Comparison of ENCODE assay signal across 19 mouse cellular contexts in the genomic region with DNA sequence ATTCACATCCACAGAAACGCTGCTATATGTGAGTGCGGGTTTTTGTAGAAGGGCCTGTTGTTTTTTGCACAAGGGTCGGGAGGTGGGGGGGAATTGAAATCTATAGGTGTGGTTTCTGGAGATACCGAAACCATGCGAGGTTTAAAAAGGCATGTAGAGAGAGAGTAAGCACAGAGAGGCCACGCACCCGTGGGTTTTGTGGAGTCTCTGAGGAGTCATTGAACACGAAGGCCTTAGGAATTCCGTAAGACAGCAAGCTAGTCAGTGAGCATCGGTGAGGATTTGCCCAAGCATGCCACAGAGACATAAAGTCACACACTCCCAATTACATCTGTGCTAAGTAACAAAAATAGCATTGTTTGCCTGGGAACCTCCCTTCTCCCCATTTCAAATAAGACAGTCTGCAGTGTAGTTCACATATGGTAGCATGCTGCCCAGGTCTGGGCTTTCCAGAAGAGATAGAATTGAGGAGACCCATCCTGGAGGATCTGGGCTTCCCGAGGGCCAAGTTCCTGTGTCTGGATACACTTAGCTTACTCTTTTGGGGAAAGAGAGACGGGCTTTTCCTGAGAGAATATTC. TPM values are rescaled to one million over a fixed set of nuclear protein-coding genes. Genes with fewer than 3 reads are reported as not detected.
DNase-seq lines count a peak whose midpoint lies in the region; ATAC-seq and TF ChIP-seq lines count a peak whose summit lies in the region.
"Had no signal": no experiment of that assay in that cellular context is flagged by ENCODE, and none has a peak within 500 bp of the region (broad histone marks: within the 10 kb centered on the region; RNA-seq: fewer than 3 reads in every experiment).

No protein-coding gene starts in this region.

- H3K27me3 ChIP-seq in kidney, embryonic 15.5 days, result 0 out of 2 replicates have a peak, but pooled peaks cover 3% of the 10 kb centered on the region
- peaks cover 84% of the 10 kb centered on the region for H3K27me3 ChIP-seq in intestine, postnatal 0 days (replicated peaks; ENCODE audit: control insufficient read depth, insufficient read depth, low read length)
- H3K27me3 ChIP-seq in neural tube, embryonic 12.5 days (replicated peaks), result peaks cover 63% of the 10 kb centered on the region
- H3K27me3 ChIP-seq: Patski had no signal

- intact Hi-C loops in gastrocnemius, postnatal 14 days (cut with DNase I; ENCODE audit: low total_unique reads), result no loop called here

- H3K9ac ChIP-seq in kidney, embryonic 15.5 days, result peak overlapping the region; percentile 88
- 0 out of 2 replicates have a peak overlapping the region, but pooled peaks have one; percentile 22 for H3K9ac ChIP-seq in intestine, postnatal 0 days (ENCODE audit: low read depth, low read length)
- H3K9ac ChIP-seq in neural tube, embryonic 12.5 days, result peak overlapping the region; percentile 72

- DNase-seq in kidney, adult 11 months, result no peak
- DNase-seq in embryo, embryonic 9.5 days (ENCODE audit: extremely low spot score), result peak; percentile 27
- DNase-seq in gastrocnemius, postnatal 14 days, result no peak
- no peak for DNase-seq in urinary bladder, postnatal 25 days (ENCODE audit: low spot score)
- DNase-seq: adrenal gland, adult 8-10 months; heart, postnatal 10 days; layer of hippocampus, adult 9-11 months; lung, postnatal 4 days had no signal

- TF ChIP-seq CTCF in intestine, postnatal 0 days (IDR thresholded peaks at IDR 0.05; ENCODE audit: low read depth), result no peak

- 5% methylated on average over 12 of the region's 12 CpGs for WGBS in kidney, embryonic 15.5 days
- WGBS in intestine, postnatal 0 days, result 8% methylated on average over 12 of the region's 12 CpGs
- 2% methylated on average over 12 of the region's 12 CpGs for WGBS in neural tube, embryonic 12.5 days

- H3K27ac ChIP-seq in kidney, embryonic 15.5 days, result peak overlapping the region; percentile 95
- no peak overlapping the region for H3K27ac ChIP-seq in intestine, postnatal 0 days (ENCODE audit: low read depth, low read length)
- H3K27ac ChIP-seq in neural tube, embryonic 12.5 days, result no peak overlapping the region
- H3K27ac ChIP-seq: hindbrain, postnatal 0 days had no signal

- H3K4me2 ChIP-seq in kidney, embryonic 15.5 days, result peak overlapping the region; percentile 67
- peak overlapping the region; percentile 9; the same call in 1 of the 2 replicates for H3K4me2 ChIP-seq in intestine, postnatal 0 days (replicated peaks; ENCODE audit: low read depth)
- H3K4me2 ChIP-seq in neural tube, embryonic 12.5 days (replicated peaks), result peak overlapping the region; percentile 65
- H3K4me2 ChIP-seq: liver, embryonic 11.5 days had no signal

- ATAC-seq in kidney, embryonic 15.5 days (replicated peaks; ENCODE audit: low FRiP score), result no peak
- no peak for ATAC-seq in intestine, postnatal 0 days
- ATAC-seq in neural tube, embryonic 12.5 days (ENCODE audit: low FRiP score, low read depth), result no peak
- ATAC-seq: CD4-positive, CD25-positive, alpha-beta regulatory T cell, adult 4 months; hindbrain, postnatal 0 days; Patski had no signal

- H3K4me3 ChIP-seq in kidney, embryonic 15.5 days (replicated peaks), result peak overlapping the region; percentile 80
- H3K4me3 ChIP-seq in intestine, postnatal 0 days (ENCODE audit: low read depth, low read length), result peak overlapping the region; percentile 31
- H3K4me3 ChIP-seq in neural tube, embryonic 12.5 days, result peak overlapping the region; percentile 58

- H3K4me1 ChIP-seq in kidney, embryonic 15.5 days, result peaks cover 62% of the 10 kb centered on the region
- H3K4me1 ChIP-seq in intestine, postnatal 0 days (replicated peaks; ENCODE audit: control insufficient read depth, insufficient read depth, low read length), result no peaks in the 10 kb centered on the region
- H3K4me1 ChIP-seq in neural tube, embryonic 12.5 days, result peaks cover 41% of the 10 kb centered on the region

- H3K36me3 ChIP-seq in kidney, embryonic 15.5 days, result no peaks in the 10 kb centered on the region
- no peaks in the 10 kb centered on the region for H3K36me3 ChIP-seq in intestine, postnatal 0 days (ENCODE audit: control insufficient read depth, insufficient read depth)
- no peaks in the 10 kb centered on the region for H3K36me3 ChIP-seq in neural tube, embryonic 12.5 days

- no peaks in the 10 kb centered on the region for H3K9me3 ChIP-seq in kidney, embryonic 15.5 days (replicated peaks)
- H3K9me3 ChIP-seq in intestine, postnatal 0 days (ENCODE audit: control insufficient read depth), result no peaks in the 10 kb centered on the region
- H3K9me3 ChIP-seq in neural tube, embryonic 12.5 days, result no peaks in the 10 kb centered on the region

RNA-seq across cellular contexts. Expression of gene Hoxb9, which starts 18.6 kb away (rescaled TPM):
- 22.3 and 27.2 TPM in 2 replicates for polyA plus RNA-seq in kidney, embryonic 15.5 days (2015; fragmentation: Nextera tagmentation; extraction: Ambion mirVana)
- 0.37 and 1.5 TPM in 2 replicates for polyA plus RNA-seq in intestine, postnatal 0 days (2015; fragmentation: Nextera tagmentation; extraction: Ambion mirVana)
- 76.1 and 90.5 TPM in 2 replicates for polyA plus RNA-seq in neural tube, embryonic 12.5 days (2016; fragmentation: Nextera tagmentation; extraction: Ambion mirVana)
- total RNA-seq in gastrocnemius, postnatal 14 days (2021), result under 1 TPM; 0.49 to 0.59 TPM
- total RNA-seq: common myeloid progenitor, adult 5-6 weeks; granulocyte monocyte progenitor cell, adult 5-6 weeks; heart, postnatal 10 days; hindbrain, postnatal 0 days; midbrain, postnatal 0 days had no signal
- polyA plus RNA-seq: hindbrain, postnatal 0 days; midbrain, postnatal 0 days had no signal

RNA-seq across cellular contexts. Expression of gene Hoxb8, which starts 29.1 kb away (rescaled TPM):
- 8.9 and 9.8 TPM in 2 replicates for polyA plus RNA-seq in kidney, embryonic 15.5 days (2015; fragmentation: Nextera tagmentation; extraction: Ambion mirVana)
- 1.0 and 1.1 TPM in 2 replicates for polyA plus RNA-seq in intestine, postnatal 0 days (2015; fragmentation: Nextera tagmentation; extraction: Ambion mirVana)
- 35.7 and 53.3 TPM in 2 replicates for polyA plus RNA-seq in neural tube, embryonic 12.5 days (2016; fragmentation: Nextera tagmentation; extraction: Ambion mirVana)
- under 1 TPM; 0.71 to 0.74 TPM for total RNA-seq in gastrocnemius, postnatal 14 days (2021)
- total RNA-seq: common myeloid progenitor, adult 5-6 weeks; granulocyte monocyte progenitor cell, adult 5-6 weeks; heart, postnatal 10 days had no signal
- polyA plus RNA-seq: CD4-positive, CD25-positive, alpha-beta regulatory T cell, adult 4 months; midbrain, postnatal 0 days; thymus, postnatal 0 days had no signal

RNA-seq across cellular contexts. Expression of gene Hoxb7, which starts 33.8 kb away (rescaled TPM):
- 58.5 and 62.7 TPM in 2 replicates for polyA plus RNA-seq in kidney, embryonic 15.5 days (2015; fragmentation: Nextera tagmentation; extraction: Ambion mirVana)
- 7.6 and 8.5 TPM in 2 replicates for polyA plus RNA-seq in intestine, postnatal 0 days (2015; fragmentation: Nextera tagmentation; extraction: Ambion mirVana)
- polyA plus RNA-seq in neural tube, embryonic 12.5 days (2016; fragmentation: Nextera tagmentation; extraction: Ambion mirVana), result 97.1 and 101 TPM in 2 replicates
- 1 to 10 TPM; 1.5 to 1.6 TPM for total RNA-seq in gastrocnemius, postnatal 14 days (2021)
- total RNA-seq: common myeloid progenitor, adult 5-6 weeks; granulocyte monocyte progenitor cell, adult 5-6 weeks; heart, postnatal 10 days; midbrain, postnatal 0 days had no signal
- polyA plus RNA-seq: CD4-positive, CD25-positive, alpha-beta regulatory T cell, adult 4 months; midbrain, postnatal 0 days; thymus, postnatal 0 days had no signal

RNA-seq across cellular contexts. Expression of gene Hoxb6, which starts 39.6 kb away (rescaled TPM):
- 47.1 and 49.1 TPM in 2 replicates for polyA plus RNA-seq in kidney, embryonic 15.5 days (2015; fragmentation: Nextera tagmentation; extraction: Ambion mirVana)
- 5.7 and 6.4 TPM in 2 replicates for polyA plus RNA-seq in intestine, postnatal 0 days (2015; fragmentation: Nextera tagmentation; extraction: Ambion mirVana)
- polyA plus RNA-seq in neural tube, embryonic 12.5 days (2016; fragmentation: Nextera tagmentation; extraction: Ambion mirVana), result 145 and 151 TPM in 2 replicates
- total RNA-seq in gastrocnemius, postnatal 14 days (2021), result under 1 TPM; 0.43 to 0.75 TPM
- total RNA-seq: common myeloid progenitor, adult 5-6 weeks; granulocyte monocyte progenitor cell, adult 5-6 weeks; heart, postnatal 10 days had no signal
- polyA plus RNA-seq: CD4-positive, CD25-positive, alpha-beta regulatory T cell, adult 4 months; midbrain, postnatal 0 days had no signal

RNA-seq across cellular contexts. Expression of gene Hoxb5, which starts 50.5 kb away (rescaled TPM):
- polyA plus RNA-seq in kidney, embryonic 15.5 days (2015; fragmentation: Nextera tagmentation; extraction: Ambion mirVana), result 18.8 and 20.2 TPM in 2 replicates
- 14.7 and 15.8 TPM in 2 replicates for polyA plus RNA-seq in intestine, postnatal 0 days (2015; fragmentation: Nextera tagmentation; extraction: Ambion mirVana)
- 79.2 and 94.7 TPM in 2 replicates for polyA plus RNA-seq in neural tube, embryonic 12.5 days (2016; fragmentation: Nextera tagmentation; extraction: Ambion mirVana)
- under 1 TPM; 0.90 to 0.91 TPM for total RNA-seq in gastrocnemius, postnatal 14 days (2021)
- total RNA-seq: common myeloid progenitor, adult 5-6 weeks had no signal
- polyA plus RNA-seq: CD4-positive, CD25-positive, alpha-beta regulatory T cell, adult 4 months; midbrain, postnatal 0 days had no signal

Comparison
In these comparisons a context has a peak if more than half of its experiments do, and no peak if none do; other contexts are left out.
1. H3K4me2 ChIP-seq: peak in every context shown above with its lines; median percentile 67 in kidney, embryonic 15.5 days; 65 in neural tube, embryonic 12.5 days; 9 in intestine, postnatal 0 days.
2. H3K9ac ChIP-seq: peak in every context shown above with its lines; median percentile 88 in kidney, embryonic 15.5 days; 72 in neural tube, embryonic 12.5 days; 22 in intestine, postnatal 0 days.